Mouse (Mus musculus) forebrain, embryonic 11.5 days (tissue): ENCODE data around the gene Camkk1. TPM values are rescaled to one million over a fixed set of nuclear protein-coding genes. Genes with fewer than 3 reads are reported as not detected.

Experiments
- ATAC-seq: fragments of 200-750 bp; cut with Nextera tagmentation; replicated peaks from 2 replicates; pipeline ENCODE4 v1.8.0; 2017; ENCODE audit warnings: moderate TSS enrichment; ENCODE audit not compliant: low FRiP score
- DNase-seq: peaks from one replicate; pipeline ENCODE4 v3.0.0-alpha.2; 2017; ENCODE audit warnings: low spot score
- H3K27ac ChIP-seq: fragments of 300-500 bp; sonication (generic); 2 replicates; pipeline ENCODE4 v1.5.1; 2014; ENCODE audit warnings: low read depth, low read length
- H3K27me3 ChIP-seq: fragments of 300-500 bp; sonication (generic); 2 replicates; pipeline ENCODE4 v1.6.1; 2014; ENCODE audit warnings: mild to moderate bottlenecking, low read length, mixed read lengths; ENCODE audit not compliant: control insufficient read depth, insufficient read depth
- H3K36me3 ChIP-seq: fragments of 300-500 bp; sonication (generic); 2 replicates; pipeline ENCODE4 v1.6.1; 2014; ENCODE audit warnings: mild to moderate bottlenecking, low read length, moderate library complexity, mixed read lengths; ENCODE audit not compliant: control insufficient read depth, insufficient read depth
- H3K4me1 ChIP-seq: fragments of 300-500 bp; sonication (generic); replicated peaks from 2 replicates; pipeline ENCODE4 v1.6.1; 2014; ENCODE audit warnings: low read length, mixed read lengths; ENCODE audit not compliant: control insufficient read depth, insufficient read depth
- H3K4me2 ChIP-seq: fragments of 300-500 bp; sonication (generic); 2 replicates; pipeline ENCODE4 v1.6.1; 2014; ENCODE audit warnings: low read depth, mild to moderate bottlenecking, low read length, moderate library complexity, mixed read lengths; ENCODE audit not compliant: severe bottlenecking
- H3K4me3 ChIP-seq: fragments of 300-500 bp; sonication (generic); 2 replicates; pipeline ENCODE4 v1.5.1; 2014; ENCODE audit warnings: low read depth, low read length
- H3K9ac ChIP-seq: fragments of 300-500 bp; sonication (generic); 2 replicates; pipeline ENCODE4 v1.6.1; 2014; ENCODE audit warnings: low read length
- H3K9me3 ChIP-seq: fragments of 300-500 bp; sonication (generic); 2 replicates; pipeline ENCODE4 v1.6.1; 2016; ENCODE audit warnings: low read length, mixed read lengths; ENCODE audit not compliant: control insufficient read depth
- WGBS: fragments of 180-500 bp; shearing (Covaris S2); extraction: QIAGEN DNeasy Blood & Tissue Kit; methylation state at CpG from one replicate; pipeline ENCODE4 v1.1.7; 2014; 5-methylcytosine and 5-hydroxymethylcytosine counted together
- polyA plus RNA-seq: library from polyadenylated mRNA; unstranded; fragments of >200 nt; fragmentation: Nextera tagmentation; extraction: Ambion mirVana; gene quantifications from 2 replicates; pipeline ENCODE4 v1.2.1, GENCODE M21; 2014

Camkk1 gene
- polyA plus RNA-seq, 1 experiment from 2014 or later = 4.7 TPM

DNA sequence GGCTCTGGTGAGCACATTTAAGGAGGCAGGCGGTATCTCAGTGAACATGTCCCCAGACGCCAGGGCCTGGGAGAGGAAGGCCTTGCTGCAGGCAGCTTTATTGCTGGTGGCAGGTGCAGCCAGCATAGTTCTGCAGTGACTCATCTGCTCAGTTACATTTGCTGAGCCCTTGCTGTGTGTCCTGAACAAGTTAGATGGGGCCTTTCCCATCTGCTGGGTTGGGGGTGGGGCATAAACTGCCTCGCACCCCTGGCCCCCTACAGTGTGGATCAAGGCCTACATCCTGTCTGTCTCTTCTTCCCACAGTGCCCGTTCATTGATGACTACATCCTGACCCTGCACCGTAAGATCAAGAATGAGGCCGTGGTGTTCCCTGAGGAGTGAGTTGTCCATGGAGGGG, 18.1 kb downstream of the Camkk1 start:
- ATAC-seq (no peak), DNase-seq (no peak)
- no peaks in the 10 kb centered on the region for H3K36me3 ChIP-seq
- H3K4me2 ChIP-seq = no peak overlapping the region
- 67% methylated on average over 6 of the region's 6 CpGs for WGBS
- no peak overlapping the region for H3K4me3 ChIP-seq
- no peak overlapping the region for H3K27ac ChIP-seq
- no peaks in the 10 kb centered on the region for H3K9me3 ChIP-seq
- no peaks in the 10 kb centered on the region for H3K4me1 ChIP-seq
- no peaks in the 10 kb centered on the region for H3K27me3 ChIP-seq
- no peak overlapping the region for H3K9ac ChIP-seq

DNA sequence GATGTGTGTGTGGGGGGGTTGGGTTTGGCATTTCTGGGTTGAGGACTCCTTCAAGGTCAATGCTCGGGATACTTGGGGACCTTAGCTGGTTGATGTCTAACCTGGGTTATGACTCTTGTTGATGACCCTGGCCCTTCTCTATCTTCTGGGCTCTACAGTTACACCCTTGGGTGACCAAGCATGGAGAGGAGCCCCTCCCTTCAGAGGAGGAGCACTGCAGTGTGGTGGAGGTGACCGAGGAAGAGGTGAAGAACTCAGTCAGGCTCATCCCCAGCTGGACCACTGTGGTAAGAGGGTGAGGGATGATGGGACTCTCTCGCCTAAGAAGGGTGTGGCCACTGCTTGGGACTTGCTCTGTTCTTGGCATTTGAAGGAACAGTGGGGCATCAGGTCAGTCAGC, 18.9 kb downstream of the Camkk1 start:
- H3K4me1 ChIP-seq = no peaks in the 10 kb centered on the region
- no peak overlapping the region for H3K4me2 ChIP-seq
- H3K27me3 ChIP-seq = no peaks in the 10 kb centered on the region
- no peaks in the 10 kb centered on the region for H3K36me3 ChIP-seq
- no peak overlapping the region for H3K4me3 ChIP-seq
- no peak overlapping the region for H3K9ac ChIP-seq
- no peaks in the 10 kb centered on the region for H3K9me3 ChIP-seq
- no peak overlapping the region for H3K27ac ChIP-seq
- ATAC-seq = no peak
- no peak for DNase-seq
- WGBS = 87% methylated on average over 3 of the region's 3 CpGs

DNA sequence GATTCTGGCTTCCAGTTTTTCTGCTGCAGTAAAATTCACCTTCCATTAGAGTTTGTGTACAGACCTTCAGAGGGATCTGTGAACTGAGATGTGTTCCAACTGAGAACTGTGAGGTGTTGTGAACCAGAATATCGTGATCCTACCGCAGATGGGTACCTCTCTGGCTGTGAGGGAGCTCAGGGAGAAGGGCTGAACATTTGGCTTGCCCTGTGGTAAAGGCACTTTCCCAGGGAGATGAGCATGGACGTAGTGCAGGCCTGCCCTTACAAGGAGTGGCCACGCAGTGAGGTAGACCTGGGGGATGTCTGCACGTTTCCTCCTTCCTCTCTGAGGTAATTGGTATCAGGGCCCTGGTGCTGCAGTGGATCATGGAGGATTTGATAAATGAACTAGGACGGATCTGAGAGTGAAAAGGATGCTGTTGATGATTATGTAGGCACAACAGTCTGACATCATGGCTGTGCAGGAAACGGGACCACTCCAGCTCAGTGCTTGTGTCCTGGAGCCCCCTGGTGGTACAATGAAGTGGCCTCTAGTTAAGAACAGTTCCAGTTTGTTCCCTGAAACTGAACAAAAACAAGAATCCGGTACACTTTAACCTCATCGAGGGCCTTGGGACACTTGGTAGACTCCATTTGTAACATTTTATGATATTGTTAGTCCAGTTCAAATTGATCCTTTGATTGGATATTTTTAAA, 20.4 kb downstream of the Camkk1 start:
- Histone ChIP-seq H3K27ac (no peak overlapping the region), H3K9me3 (no peaks in the 10 kb centered on the region), H3K4me2 (no peak overlapping the region), H3K4me1 (no peaks in the 10 kb centered on the region), H3K27me3 (no peaks in the 10 kb centered on the region), H3K4me3 (no peak overlapping the region), H3K9ac (no peak overlapping the region), H3K36me3 (no peaks in the 10 kb centered on the region)
- WGBS = 59% methylated on average over 9 of the region's 9 CpGs
- ATAC-seq = peak; percentile 50; the same call in 1 of the 2 replicates
- DNase-seq = peak; percentile 74

DNA sequence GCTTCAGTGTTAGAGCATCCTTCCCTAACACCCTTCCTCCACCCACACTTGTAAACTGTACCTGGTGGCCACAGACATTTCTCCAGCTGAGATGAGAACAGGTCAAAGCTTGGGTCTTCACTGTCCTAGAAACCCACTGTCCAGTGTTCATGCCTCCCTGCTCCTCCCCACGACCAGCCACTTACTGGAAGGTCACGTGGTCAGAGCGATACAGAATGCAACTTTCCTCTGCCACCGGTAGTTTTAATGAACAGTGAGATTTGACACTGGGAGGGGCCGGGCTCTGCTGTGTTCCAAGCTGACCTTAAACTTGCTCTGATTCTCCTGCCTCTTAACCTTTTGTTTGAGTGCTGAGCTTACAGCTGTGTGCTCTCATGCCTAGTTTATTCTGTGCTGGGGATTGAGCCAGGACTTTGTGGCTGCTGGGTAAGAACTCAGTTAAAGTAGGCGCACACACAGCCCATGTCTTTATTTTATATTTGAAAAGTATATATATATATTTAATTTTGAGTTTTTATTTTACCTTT, 25.5 kb downstream of the Camkk1 start:
- H3K4me3 ChIP-seq = no peak overlapping the region
- H3K36me3 ChIP-seq = no peaks in the 10 kb centered on the region
- no peaks in the 10 kb centered on the region for H3K9me3 ChIP-seq
- ATAC-seq (no peak), DNase-seq (peak; percentile 35)
- peaks cover 8% of the 10 kb centered on the region; the same call in 1 of the 2 replicates for H3K4me1 ChIP-seq
- no peak overlapping the region for H3K4me2 ChIP-seq
- 72% methylated on average over 6 of the region's 6 CpGs for WGBS
- H3K27me3 ChIP-seq = no peaks in the 10 kb centered on the region
- no peak overlapping the region for H3K27ac ChIP-seq
- no peak overlapping the region for H3K9ac ChIP-seq

DNA sequence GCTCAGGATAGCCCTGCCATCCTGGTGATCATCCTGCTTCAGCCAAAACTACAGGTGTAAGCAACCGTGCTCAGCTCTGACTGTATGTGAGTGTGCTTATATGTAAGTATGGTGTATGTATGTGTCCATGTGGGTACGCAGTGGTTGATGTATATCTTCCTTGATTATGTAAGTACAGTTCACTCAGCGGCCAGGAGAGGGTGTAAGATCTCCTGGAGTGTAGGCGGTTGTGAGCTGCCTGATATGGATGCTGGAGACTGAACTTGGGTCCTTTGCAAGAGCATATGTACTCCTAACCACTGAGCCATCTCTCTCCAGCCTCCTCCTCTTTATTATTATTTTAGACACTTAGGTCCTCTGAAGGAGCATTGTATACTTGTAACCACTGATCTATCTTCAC, 26.0 kb downstream of the Camkk1 start:
- 82% methylated on average over 4 of the region's 4 CpGs for WGBS
- H3K9me3 ChIP-seq = no peaks in the 10 kb centered on the region
- ATAC-seq (no peak), DNase-seq (peak; percentile 43)
- no peak overlapping the region for H3K4me3 ChIP-seq
- H3K27ac ChIP-seq = no peak overlapping the region
- no peak overlapping the region for H3K9ac ChIP-seq
- H3K27me3 ChIP-seq = no peaks in the 10 kb centered on the region
- no peaks in the 10 kb centered on the region for H3K36me3 ChIP-seq
- H3K4me1 ChIP-seq = peaks cover 8% of the 10 kb centered on the region; the same call in 1 of the 2 replicates
- H3K4me2 ChIP-seq = no peak overlapping the region

DNA sequence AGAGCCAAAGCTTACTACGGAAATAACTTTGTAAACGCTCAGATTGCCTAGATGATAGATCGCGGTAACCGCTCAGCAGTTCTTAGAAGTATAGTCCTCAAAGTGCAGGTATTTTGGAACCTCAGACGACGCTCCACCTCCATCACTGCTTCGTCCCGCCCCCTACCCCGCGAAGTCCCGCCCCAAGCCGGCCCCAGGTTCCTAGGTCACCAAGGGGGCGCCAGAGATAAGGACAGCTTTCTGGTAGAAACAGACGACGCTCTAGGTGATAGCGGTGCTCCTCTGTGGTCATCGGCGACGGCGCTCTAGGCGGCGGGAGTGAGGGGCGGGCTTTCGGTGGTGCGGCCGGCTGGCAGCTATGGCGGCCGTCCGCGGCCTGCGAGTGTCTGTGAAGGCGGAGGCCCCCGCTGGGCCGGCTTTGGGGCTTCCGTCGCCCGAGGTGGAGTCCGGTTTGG, 28.8 kb downstream of the Camkk1 start, which contains the start of gene Ncbp3:
Ncbp3 (plus strand) TSS at position 242 of the 455 bp plus-strand sequence.
- peak within 1 kb of the TSS; percentile 87 for H3K9ac ChIP-seq
- no peaks in the 10 kb centered on the region for H3K9me3 ChIP-seq
- ATAC-seq (peak; percentile 96), DNase-seq (peak; percentile 97)
- peaks cover 8% of the 10 kb centered on the region; the same call in 1 of the 2 replicates for H3K4me1 ChIP-seq
- 0% methylated on average over 39 of the region's 39 CpGs for WGBS
- peak within 1 kb of the TSS; percentile 81 for H3K27ac ChIP-seq
- H3K36me3 ChIP-seq = no peaks in the 10 kb centered on the region
- H3K27me3 ChIP-seq = no peaks in the 10 kb centered on the region
- peak within 1 kb of the TSS; percentile 91 for H3K4me3 ChIP-seq
- H3K4me2 ChIP-seq = peak within 1 kb of the TSS; percentile 85

DNA sequence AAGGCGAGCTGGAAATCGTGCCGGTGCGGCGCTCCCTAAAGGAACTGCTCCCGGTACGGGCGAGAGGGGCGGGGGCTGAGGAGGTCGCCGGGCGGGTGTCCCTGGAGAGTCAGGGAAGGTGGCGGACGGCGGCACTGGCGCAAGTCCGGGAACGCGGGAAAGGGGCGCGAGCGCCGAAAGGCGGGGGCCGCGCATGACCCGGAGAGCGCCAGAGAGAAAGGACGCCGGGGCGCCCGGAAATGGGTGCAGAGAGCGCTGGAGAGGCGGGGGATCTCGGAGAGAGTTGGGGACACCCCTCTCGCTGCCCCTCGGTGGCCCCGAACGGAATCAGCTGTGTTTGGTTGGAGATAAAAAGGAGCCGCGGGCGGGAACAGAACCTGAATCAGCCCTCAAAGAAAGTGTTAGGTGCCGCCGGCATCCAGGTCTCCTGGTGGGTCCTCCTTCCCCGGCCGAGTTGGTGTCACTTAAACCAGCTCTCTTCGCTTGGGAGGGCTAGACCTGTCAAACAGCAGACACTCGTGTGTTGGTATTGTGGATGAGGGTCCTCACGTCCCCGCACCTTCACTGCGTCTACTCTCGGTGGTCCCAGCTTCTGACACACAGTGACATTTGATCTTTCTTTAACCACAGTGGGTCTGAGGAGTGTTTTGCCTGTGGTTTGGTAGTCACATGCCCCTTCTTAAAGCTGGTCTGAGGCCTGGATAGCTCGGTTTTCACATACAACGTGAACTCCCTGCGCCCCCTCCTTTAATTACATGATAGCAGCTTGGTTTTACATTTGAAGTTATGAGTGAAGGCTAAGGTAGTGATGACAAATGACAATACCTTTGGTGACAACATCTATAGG, 29.4 kb downstream of the Camkk1 start:
- Histone ChIP-seq H3K4me1 (peaks cover 8% of the 10 kb centered on the region; the same call in 1 of the 2 replicates), H3K27ac (peak overlapping the region; percentile 81), H3K4me3 (peak overlapping the region; percentile 91), H3K9me3 (no peaks in the 10 kb centered on the region), H3K9ac (peak overlapping the region; percentile 87), H3K4me2 (peak overlapping the region; percentile 85), H3K27me3 (no peaks in the 10 kb centered on the region), H3K36me3 (no peaks in the 10 kb centered on the region)
- 1% methylated on average over 55 of the region's 55 CpGs for WGBS
- no peak for DNase-seq
- peak; percentile 78 for ATAC-seq

DNA sequence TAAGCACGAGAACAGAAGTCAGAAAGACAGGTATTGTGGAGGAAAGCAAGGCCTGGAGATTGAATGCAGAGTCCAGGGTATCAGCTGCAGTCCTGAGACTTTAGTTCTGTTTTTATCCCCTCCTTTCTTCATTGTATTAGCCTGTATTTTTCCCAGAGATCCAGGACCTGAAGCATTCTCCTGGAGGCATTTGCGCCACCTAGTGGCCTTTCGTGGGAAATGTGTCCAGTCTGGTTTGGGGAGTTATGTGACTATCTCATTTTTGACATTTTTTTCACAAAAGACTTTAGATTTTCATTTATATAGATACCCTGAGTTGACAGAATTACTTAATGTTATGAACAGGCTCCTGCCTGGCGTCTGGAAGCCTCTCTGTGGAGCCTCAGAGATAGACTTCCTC, 30.5 kb downstream of the Camkk1 start:
- WGBS = 4% methylated on average over 4 of the region's 4 CpGs
- H3K9me3 ChIP-seq = no peaks in the 10 kb centered on the region

More for the DNA sequence above, 30.5 kb downstream of the Camkk1 start:
- Histone ChIP-seq H3K4me3 (peak overlapping the region; percentile 91; the same call in 1 of the 2 replicates), H3K27me3 (no peaks in the 10 kb centered on the region), H3K4me2 (peak overlapping the region; percentile 85), H3K36me3 (no peaks in the 10 kb centered on the region), H3K9ac (peak overlapping the region; percentile 87; the same call in 1 of the 2 replicates), H3K27ac (no peak overlapping the region), H3K4me1 (peaks cover 8% of the 10 kb centered on the region; the same call in 1 of the 2 replicates)
- DNase-seq (peak; percentile 88), ATAC-seq (no peak)
